Mouse (Mus musculus) kidney, postnatal 0 days (tissue): ENCODE measurements around the gene 1700061G19Rik. TPM values are rescaled to one million over a fixed set of nuclear protein-coding genes. Genes with fewer than 3 reads are reported as not detected.
A peak's percentile ranks its signal among the peaks of the same experiment; 100 is the strongest.

ENCODE experiments used
- ATAC-seq: fragments of 200-750 bp; cut with Nextera tagmentation; replicated peaks from 2 replicates; pipeline ENCODE4 v1.8.0; 2017; ENCODE audit warnings: low read depth, moderate number of reproducible peaks, moderate TSS enrichment, moderate library complexity; ENCODE audit not compliant: low FRiP score
- DNase-seq: peaks from one replicate; pipeline ENCODE4 v3.0.0-alpha.2; 2016; ENCODE audit warnings: low spot score
- H3K27ac ChIP-seq: fragments of 300-500 bp; sonication (generic); 2 replicates; pipeline ENCODE4 v1.5.1; 2014; ENCODE audit warnings: mild to moderate bottlenecking
- H3K27me3 ChIP-seq: fragments of 300-500 bp; sonication (generic); 2 replicates; pipeline ENCODE4 v1.6.1; 2014; ENCODE audit warnings: low read length, mixed read lengths; ENCODE audit not compliant: insufficient read depth
- H3K36me3 ChIP-seq: fragments of 300-500 bp; sonication (generic); 2 replicates; pipeline ENCODE4 v1.6.1; 2014; ENCODE audit warnings: low read length, mixed read lengths; ENCODE audit not compliant: insufficient read depth
- H3K4me1 ChIP-seq: fragments of 300-500 bp; sonication (generic); replicated peaks from 2 replicates; pipeline ENCODE4 v1.6.1; 2014; ENCODE audit warnings: antibody characterized with exemption, low read length, mixed read lengths; ENCODE audit not compliant: insufficient read depth
- H3K4me2 ChIP-seq: fragments of 300-500 bp; sonication (generic); 2 replicates; pipeline ENCODE4 v1.6.1; 2014; ENCODE audit warnings: mild to moderate bottlenecking, low read length, moderate library complexity, mixed read lengths
- H3K4me3 ChIP-seq: fragments of 300-500 bp; sonication (generic); replicated peaks from 2 replicates; pipeline ENCODE4 v1.5.1; 2014; ENCODE audit warnings: low read depth, low read length
- H3K9ac ChIP-seq: fragments of 300-500 bp; sonication (generic); 2 replicates; pipeline ENCODE4 v1.6.1; 2014; ENCODE audit warnings: low read depth, low read length
- H3K9me3 ChIP-seq: fragments of 300-500 bp; sonication (generic); replicated peaks from 2 replicates; pipeline ENCODE4 v1.6.1; 2016; ENCODE audit warnings: low read length, inconsistent platforms, mixed read lengths
- CTCF ChIP-seq: IDR thresholded peaks from 2 replicates; pipeline ENCODE4 v1.5.1; 2016; ENCODE audit warnings: antibody characterized with exemption, low read depth, mild to moderate bottlenecking, moderate library complexity
- WGBS: fragments of 180-500 bp; shearing (Covaris S2); extraction: QIAGEN DNeasy Blood & Tissue Kit; methylation state at CpG from one replicate; pipeline ENCODE4 v1.1.7; 2014; 5-methylcytosine and 5-hydroxymethylcytosine counted together
- polyA plus RNA-seq: library from polyadenylated mRNA; unstranded; fragments of >200 nt; fragmentation: Nextera tagmentation; extraction: Ambion mirVana; gene quantifications from 2 replicates; pipeline ENCODE4 v1.2.1, GENCODE M21; 2015

Gene 1700061G19Rik
- polyA plus RNA-seq, 1 experiment from 2014 or later, result 0.11 TPM

- no peak overlapping the region for H3K4me3 ChIP-seq
- H3K4me2 ChIP-seq, result no peak overlapping the region
- H3K9ac ChIP-seq, result no peak overlapping the region
- H3K27ac ChIP-seq, result no peak overlapping the region
- ATAC-seq, result no peak
- DNase-seq, result no peak
- H3K9me3 ChIP-seq, result no peaks in the 10 kb centered on the region
- H3K36me3 ChIP-seq, result no peaks in the 10 kb centered on the region
- no peak for TF ChIP-seq CTCF
- H3K27me3 ChIP-seq, result no peaks in the 10 kb centered on the region
- no peaks in the 10 kb centered on the region for H3K4me1 ChIP-seq
- WGBS, result 90% methylated on average over 19 of the region's 19 CpGs
These were observed 2.1 kb downstream of the 1700061G19Rik start for GRCm38 (mm10) chr17:56877426-56877825.

GRCm38 (mm10) chr17:56883612-56884011 lies 8.3 kb downstream of the 1700061G19Rik start:
- H3K4me3 ChIP-seq, result no peak overlapping the region
- ATAC-seq, result 0 out of 2 replicates have a peak, but pooled peaks have one; percentile 38

GRCm38 (mm10) chr17:56884331-56884730 lies 9.1 kb downstream of the 1700061G19Rik start:
- Histone ChIP-seq H3K27me3 (no peaks in the 10 kb centered on the region), H3K4me2 (no peak overlapping the region), H3K4me3 (no peak overlapping the region), H3K36me3 (no peaks in the 10 kb centered on the region), H3K27ac (no peak overlapping the region), H3K4me1 (no peaks in the 10 kb centered on the region), H3K9me3 (no peaks in the 10 kb centered on the region), H3K9ac (no peak overlapping the region)
- 45% methylated on average over 5 of the region's 5 CpGs for WGBS
- DNase-seq (peak; percentile 51), ATAC-seq (no peak)
- TF ChIP-seq CTCF, result no peak

More at GRCm38 (mm10) chr17:56883612-56884011, 8.3 kb downstream of the 1700061G19Rik start:
- no peaks in the 10 kb centered on the region for H3K36me3 ChIP-seq
- no peaks in the 10 kb centered on the region for H3K4me1 ChIP-seq
- no peaks in the 10 kb centered on the region for H3K27me3 ChIP-seq
- no peak overlapping the region for H3K9ac ChIP-seq
- no peak for TF ChIP-seq CTCF
- no peak overlapping the region for H3K27ac ChIP-seq
- no peaks in the 10 kb centered on the region for H3K9me3 ChIP-seq
- H3K4me2 ChIP-seq, result no peak overlapping the region
- DNase-seq, result no peak
- 53% methylated on average over 17 of the region's 17 CpGs for WGBS

GRCm38 (mm10) chr17:56884809-56885208 lies 9.5 kb downstream of the 1700061G19Rik start:
- Histone ChIP-seq H3K27me3 (no peaks in the 10 kb centered on the region), H3K4me1 (no peaks in the 10 kb centered on the region), H3K36me3 (no peaks in the 10 kb centered on the region), H3K4me3 (no peak overlapping the region), H3K27ac (no peak overlapping the region), H3K9me3 (no peaks in the 10 kb centered on the region), H3K4me2 (no peak overlapping the region), H3K9ac (no peak overlapping the region)
- no peak for DNase-seq
- 85% methylated on average over 17 of the region's 17 CpGs for WGBS
- no peak for ATAC-seq
- TF ChIP-seq CTCF, result no peak

GRCm38 (mm10) chr17:56888050-56888449 lies 12.8 kb downstream of the 1700061G19Rik start:
- no peak overlapping the region for H3K4me3 ChIP-seq
- WGBS, result 88% methylated on average over 3 of the region's 3 CpGs
- H3K4me2 ChIP-seq, result no peak overlapping the region
- H3K27ac ChIP-seq, result no peak overlapping the region
- ATAC-seq (no peak), DNase-seq (no peak)
- H3K9me3 ChIP-seq, result no peaks in the 10 kb centered on the region
- no peaks in the 10 kb centered on the region for H3K4me1 ChIP-seq
- H3K9ac ChIP-seq, result no peak overlapping the region
- peaks cover 18% of the 10 kb centered on the region for H3K36me3 ChIP-seq
- H3K27me3 ChIP-seq, result no peaks in the 10 kb centered on the region
- peak; percentile 28; the same call in 1 of the 2 replicates for TF ChIP-seq CTCF

- Histone ChIP-seq H3K4me3 (no peak overlapping the region), H3K4me2 (no peak overlapping the region), H3K9me3 (no peaks in the 10 kb centered on the region), H3K9ac (no peak overlapping the region), H3K4me1 (no peaks in the 10 kb centered on the region), H3K36me3 (peaks cover 37% of the 10 kb centered on the region), H3K27me3 (no peaks in the 10 kb centered on the region), H3K27ac (no peak overlapping the region)
- 97% methylated on average over 2 of the region's 2 CpGs for WGBS
- TF ChIP-seq CTCF, result no peak
- DNase-seq, result no peak
- ATAC-seq, result no peak
These were observed 14.7 kb downstream of the 1700061G19Rik start for GRCm38 (mm10) chr17:56890018-56890417.

- H3K36me3 ChIP-seq, result peaks cover 72% of the 10 kb centered on the region
- no peaks in the 10 kb centered on the region for H3K4me1 ChIP-seq
- H3K9me3 ChIP-seq, result no peaks in the 10 kb centered on the region
- WGBS, result 89% methylated on average over 9 of the region's 9 CpGs
- no peak overlapping the region for H3K4me2 ChIP-seq
- H3K9ac ChIP-seq, result no peak overlapping the region
- ATAC-seq, result no peak
- no peak overlapping the region for H3K27ac ChIP-seq
- no peak for TF ChIP-seq CTCF
- H3K4me3 ChIP-seq, result no peak overlapping the region
- no peaks in the 10 kb centered on the region for H3K27me3 ChIP-seq
- DNase-seq, result no peak
These were observed 20.2 kb downstream of the 1700061G19Rik start for GRCm38 (mm10) chr17:56895368-56895918.
